Mouse (Mus musculus) thymus, adult 18-20 months (tissue): ENCODE measurements at regions not wholly inside any gene's neighbourhood (a gene's known extent, or its start where the extent isn't known, plus 50 kb on each side); places are given as distances from the start of the nearest gene placed in this dataset.

Source experiments
- DNase-seq, 2 experiments: peaks; one replicate each; pipeline ENCODE4 v3.0.0; 2022; ENCODE audit warnings: mixed read lengths in 2 of 2

DNA sequence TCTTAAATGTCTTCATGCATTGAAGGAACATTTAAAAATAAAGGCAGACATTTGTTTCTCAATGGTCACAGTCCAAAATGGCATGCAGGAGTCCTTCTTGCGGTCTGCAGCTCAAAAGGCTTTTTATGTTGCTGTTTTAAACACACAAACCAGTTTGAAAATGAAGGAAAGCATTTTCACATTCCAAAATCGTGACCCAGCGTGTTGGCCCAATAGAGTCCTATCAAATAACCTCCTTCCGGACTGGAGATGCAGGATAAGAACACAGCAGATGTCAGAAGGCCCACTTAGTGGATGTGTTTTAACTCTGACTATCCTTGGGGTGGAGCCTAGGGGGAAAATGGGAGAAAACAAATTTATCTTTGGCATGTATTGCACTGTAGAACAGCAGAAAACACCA, 263.4 kb upstream of the Pik3r1 start:
- no peak for DNase-seq

DNA sequence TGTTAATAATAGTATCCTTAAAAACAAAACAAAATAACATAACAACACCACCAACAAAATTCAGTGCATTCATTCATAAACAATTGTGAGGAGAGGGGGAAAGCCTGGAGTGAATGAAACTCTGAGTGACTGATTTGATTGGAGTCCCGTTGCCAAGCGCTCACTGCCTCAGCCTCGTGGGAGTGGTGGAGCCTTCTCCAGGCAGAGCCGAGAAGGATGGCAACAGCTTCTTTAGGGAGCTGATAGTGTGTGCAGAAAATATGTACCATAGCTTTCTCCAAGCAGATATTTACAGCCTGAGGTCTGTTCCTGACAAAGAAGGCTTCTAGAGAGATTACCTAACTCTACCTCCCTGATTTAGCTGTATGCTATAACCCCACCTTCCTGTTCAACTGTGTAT, 266.5 kb upstream of the Pik3r1 start:
- no peak for DNase-seq

- DNase-seq: no peak
Observed at GRCm38 (mm10) chr13:102036001-102036400, 268.0 kb upstream of the Pik3r1 start.

- no peak for DNase-seq
Observed at GRCm38 (mm10) chr13:102036819-102037624, 269.0 kb upstream of the Pik3r1 start.

GRCm38 (mm10) chr13:102060213-102060612, 292.2 kb upstream of the Pik3r1 start:
- no peak for DNase-seq

- DNase-seq: no peak
Observed at GRCm38 (mm10) chr13:102064590-102065273, 296.7 kb upstream of the Pik3r1 start.

- DNase-seq: no peak
Observed at GRCm38 (mm10) chr13:102065274-102065640, 297.2 kb upstream of the Pik3r1 start.

DNA sequence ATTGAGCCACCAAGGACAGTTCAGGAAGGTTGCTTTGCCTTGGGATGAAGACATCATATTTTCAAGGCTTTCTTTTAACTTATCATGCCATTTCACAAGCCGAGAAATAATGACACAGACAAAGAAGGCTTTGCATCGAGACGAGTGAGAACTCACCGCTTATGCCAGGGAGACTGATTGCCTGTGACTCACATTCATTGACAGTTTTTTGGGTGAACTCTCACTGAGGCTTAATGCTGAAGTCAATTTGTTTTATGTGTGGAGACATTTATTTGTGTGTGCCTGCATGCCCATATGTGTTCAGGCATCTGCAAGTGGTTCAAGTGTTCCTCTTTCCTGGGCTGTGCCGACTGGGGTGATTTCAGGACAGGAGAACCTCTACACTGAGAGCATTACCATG, 297.8 kb upstream of the Pik3r1 start:
- DNase-seq: no peak

DNA sequence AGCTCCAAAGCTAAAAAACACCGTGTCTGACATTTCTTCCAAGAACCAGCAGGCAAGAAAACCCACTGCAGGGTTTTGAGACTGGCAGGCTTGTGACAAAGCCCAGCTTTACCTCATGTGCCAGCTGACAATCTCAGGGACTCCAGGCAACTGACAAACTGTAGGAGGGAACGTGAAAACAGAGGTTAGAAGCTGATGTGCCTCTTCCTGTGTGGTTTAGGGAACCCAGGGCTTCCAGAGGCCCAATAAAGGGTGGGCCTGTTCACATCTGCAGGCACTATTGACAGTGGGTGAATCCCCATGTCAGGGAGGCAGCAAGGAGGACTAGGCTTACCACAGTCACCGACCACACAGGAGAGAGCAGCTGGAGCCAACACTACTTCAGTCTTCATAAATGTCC, 302.7 kb upstream of the Pik3r1 start:
- no peak for DNase-seq

DNA sequence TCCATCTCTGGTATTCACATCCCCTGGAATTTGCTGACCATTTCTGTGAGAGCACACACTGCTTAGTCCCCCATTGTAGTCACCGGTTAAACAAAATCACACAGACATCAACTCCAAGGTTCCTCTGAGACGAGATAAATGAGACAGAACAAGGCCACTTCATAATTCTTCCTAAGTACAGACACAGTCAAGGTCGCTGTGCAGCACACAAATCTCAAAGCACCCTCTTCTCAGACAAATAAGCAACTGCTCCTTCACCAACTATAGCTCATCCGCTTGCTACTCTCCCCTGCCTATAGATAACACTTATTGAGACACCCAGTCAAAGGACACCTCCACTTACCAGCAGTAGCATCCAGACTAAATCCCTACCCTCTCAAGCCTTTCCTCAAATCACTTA, 304.3 kb upstream of the Pik3r1 start:
- no peak for DNase-seq

DNA sequence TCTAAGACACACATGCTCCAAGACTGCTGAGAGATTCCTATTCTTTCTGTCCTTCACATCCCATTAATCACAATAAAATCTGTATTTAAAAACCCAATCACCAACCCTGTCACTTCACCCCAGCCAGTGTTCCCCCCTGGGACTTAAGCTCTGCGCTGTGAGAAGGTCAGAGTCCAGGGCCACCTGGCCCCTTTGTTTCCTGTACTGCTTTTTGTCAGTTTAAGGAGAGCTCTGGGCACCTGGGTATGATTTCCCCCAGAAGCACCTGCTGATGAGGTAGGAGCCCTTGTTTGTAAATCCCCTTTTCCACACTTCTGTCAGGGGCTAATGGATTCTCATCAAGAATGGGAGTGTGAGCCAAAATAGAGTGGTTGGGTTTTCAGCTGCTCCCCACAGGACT, 319.7 kb upstream of the Pik3r1 start:
- no peak for DNase-seq

- DNase-seq: peak in 1 of 2 experiments; percentile 40
Observed at GRCm38 (mm10) chr13:102089551-102089950, 321.5 kb upstream of the Pik3r1 start.

DNA sequence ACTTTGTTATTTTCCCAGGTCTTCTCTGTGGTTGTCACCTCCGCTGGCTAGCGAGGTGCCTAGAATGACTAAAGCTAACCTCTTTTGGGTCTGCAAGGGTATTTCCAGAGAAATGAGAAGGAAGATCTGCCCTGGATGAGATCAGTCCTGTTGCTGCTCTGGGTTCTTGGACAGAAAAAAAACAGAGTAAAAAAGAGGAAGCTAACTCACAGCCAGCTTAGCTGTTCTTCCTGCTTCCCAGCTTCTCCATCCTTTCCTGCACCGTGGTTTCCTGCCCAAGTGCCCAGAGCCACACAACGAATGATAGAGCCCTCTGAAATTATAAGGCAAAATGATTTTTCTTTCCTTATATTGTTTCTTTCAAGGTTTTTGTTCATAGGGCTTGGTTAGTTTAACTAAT, 326.2 kb upstream of the Pik3r1 start:
- no peak for DNase-seq

- no peak for DNase-seq
Observed at GRCm38 (mm10) chr13:102103161-102103560, 335.1 kb upstream of the Pik3r1 start.

GRCm38 (mm10) chr13:102106188-102106587, 338.2 kb upstream of the Pik3r1 start:
- DNase-seq: no peak

DNA sequence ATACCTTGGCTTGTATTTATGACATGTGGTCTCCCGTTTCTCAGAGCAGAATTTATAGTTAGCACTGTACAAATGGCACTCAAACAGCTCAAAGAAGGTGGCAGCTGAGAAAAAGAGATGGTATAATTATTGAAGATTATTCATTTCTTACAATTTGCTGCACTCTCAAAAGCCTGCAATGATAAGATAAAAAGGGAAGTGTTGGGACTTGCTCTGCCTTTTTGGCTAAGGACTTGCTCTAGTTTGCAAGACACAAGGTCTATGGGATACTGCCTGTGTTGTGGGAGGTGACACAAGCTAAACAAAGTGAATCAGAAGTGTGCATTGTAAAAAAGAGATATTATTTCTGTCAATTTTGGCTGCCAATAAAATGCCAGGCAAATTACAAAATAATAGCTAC, 340.2 kb upstream of the Pik3r1 start:
- no peak for DNase-seq

- no peak for DNase-seq
Observed at GRCm38 (mm10) chr13:102108916-102109315, 340.9 kb upstream of the Pik3r1 start.

- DNase-seq: no peak
Observed at GRCm38 (mm10) chr13:102113941-102114340, 345.9 kb upstream of the Pik3r1 start.

DNA sequence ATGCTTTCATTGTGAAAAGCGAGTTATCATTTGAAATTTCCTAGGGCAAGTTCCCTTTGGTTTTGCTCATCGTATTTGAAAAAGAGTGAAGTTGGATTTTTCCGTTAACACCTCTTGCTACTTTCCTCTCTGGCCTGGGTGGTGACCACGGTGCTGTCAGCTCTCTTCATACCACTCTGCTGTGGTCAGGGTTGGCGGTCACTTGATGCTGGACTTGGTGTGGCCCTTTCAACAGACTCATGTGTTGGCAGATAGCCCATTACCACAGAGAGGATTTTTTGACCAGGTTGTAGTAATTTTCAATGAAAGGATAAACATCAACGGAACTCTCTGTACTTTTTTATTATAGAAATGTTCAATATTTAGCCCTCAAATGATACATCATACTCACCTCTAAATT, 354.3 kb upstream of the Pik3r1 start:
- DNase-seq: no peak

DNA sequence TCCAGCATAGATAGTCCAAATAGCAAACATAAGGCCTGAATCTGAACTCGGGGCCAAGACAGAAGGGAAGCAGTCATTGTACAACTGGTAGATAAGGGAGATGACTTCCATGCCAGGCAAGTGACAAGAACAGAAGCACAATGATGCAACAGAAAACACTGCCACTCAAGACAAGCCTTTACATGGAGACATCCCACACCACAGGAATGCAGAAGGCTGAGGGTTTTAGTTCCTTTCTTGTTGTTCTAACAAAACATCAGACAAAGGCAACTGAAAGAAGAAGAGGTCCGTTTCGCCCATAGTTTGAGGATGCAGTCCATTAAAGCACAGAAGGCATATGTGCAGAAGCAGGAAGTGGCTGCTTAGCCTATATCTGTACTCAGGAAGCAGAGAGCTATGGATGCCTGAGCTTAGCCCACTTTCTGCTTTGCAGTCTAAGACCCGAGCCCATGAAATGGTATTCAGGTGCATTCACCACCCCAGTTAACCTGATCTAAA, 360.0 kb upstream of the Pik3r1 start:
- DNase-seq: no peak

DNA sequence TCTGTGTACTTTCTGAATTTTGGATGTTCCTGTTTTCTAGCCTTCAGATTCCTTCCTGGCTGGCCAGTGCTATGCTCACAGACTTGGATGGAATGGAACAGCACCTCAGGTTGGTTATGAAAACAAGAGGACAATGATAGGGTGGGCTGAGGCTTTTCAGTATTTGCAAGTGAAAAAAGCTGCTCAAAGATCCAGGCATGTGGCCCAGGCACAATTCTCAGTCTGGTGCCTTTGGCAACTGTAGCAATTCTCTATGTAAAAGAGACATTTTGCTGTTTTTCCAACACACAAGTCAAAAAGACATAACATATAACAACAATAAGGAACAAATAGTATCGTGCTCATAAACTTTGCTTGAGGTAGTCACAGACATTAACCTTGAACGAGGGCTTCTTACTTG, 363.4 kb upstream of the Pik3r1 start:
- no peak for DNase-seq

GRCm38 (mm10) chr13:102132154-102132553, 364.1 kb upstream of the Pik3r1 start:
- no peak for DNase-seq

DNA sequence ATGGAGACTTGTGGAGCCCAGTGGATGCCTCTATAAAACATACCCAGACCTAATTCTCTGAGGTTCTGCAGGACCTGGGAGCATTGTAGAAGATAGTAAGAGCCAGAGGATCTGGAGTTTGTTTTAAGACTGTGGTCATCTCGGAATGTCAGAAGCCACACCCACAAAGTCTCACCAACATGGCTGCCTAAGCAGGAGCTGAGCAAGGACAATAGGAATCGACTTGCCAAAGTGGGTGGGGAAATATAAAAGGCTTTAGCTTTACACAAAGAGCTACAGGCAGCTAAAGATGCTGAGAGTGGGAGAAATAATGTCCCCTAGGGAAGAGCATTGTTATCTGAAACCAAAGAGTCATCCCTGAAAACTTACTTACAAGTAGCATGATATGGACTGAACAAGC, 364.7 kb upstream of the Pik3r1 start:
- no peak for DNase-seq

GRCm38 (mm10) chr13:102135210-102135609, 367.2 kb upstream of the Pik3r1 start:
- DNase-seq: no peak
